Mouse (Mus musculus) hindbrain, embryonic 14.5 days (tissue): ENCODE results near the gene Phb2. TPM values are rescaled to one million over a fixed set of nuclear protein-coding genes. Genes with fewer than 3 reads are reported as not detected.

Source experiments
- ATAC-seq: fragments of 200-750 bp; cut with Nextera tagmentation; 2 replicates; pipeline ENCODE4 v1.8.0; 2017; ENCODE audit warnings: moderate number of reproducible peaks, mild to moderate bottlenecking, moderate TSS enrichment, moderate library complexity; ENCODE audit not compliant: low FRiP score
- DNase-seq: peaks from one replicate; pipeline ENCODE4 v3.0.0-alpha.2; 2015; ENCODE audit warnings: low spot score
- H3K27ac ChIP-seq: fragments of 300-500 bp; sonication (generic); 2 replicates; pipeline ENCODE4 v1.5.1; 2014; ENCODE audit warnings: mild to moderate bottlenecking, moderate library complexity
- H3K27me3 ChIP-seq: fragments of 300-500 bp; sonication (generic); 2 replicates; pipeline ENCODE4 v1.6.1; 2014; ENCODE audit warnings: mild to moderate bottlenecking, low read length, mixed read lengths; ENCODE audit not compliant: control insufficient read depth, insufficient read depth
- H3K36me3 ChIP-seq: fragments of 300-500 bp; sonication (generic); replicated peaks from 2 replicates; pipeline ENCODE4 v1.6.1; 2014; ENCODE audit not compliant: control insufficient read depth, insufficient read depth
- H3K4me1 ChIP-seq: fragments of 300-500 bp; sonication (generic); replicated peaks from 2 replicates; pipeline ENCODE4 v1.6.1; 2014; ENCODE audit warnings: antibody characterized with exemption, low read length, mixed read lengths; ENCODE audit not compliant: control insufficient read depth, insufficient read depth
- H3K4me2 ChIP-seq: fragments of 300-500 bp; sonication (generic); replicated peaks from 2 replicates; pipeline ENCODE4 v1.6.1; 2014; ENCODE audit warnings: mild to moderate bottlenecking, moderate library complexity
- H3K4me3 ChIP-seq: fragments of 300-500 bp; sonication (generic); replicated peaks from 2 replicates; pipeline ENCODE4 v1.5.1; 2014; ENCODE audit warnings: mild to moderate bottlenecking, low read length
- H3K9ac ChIP-seq: fragments of 300-500 bp; sonication (generic); 2 replicates; pipeline ENCODE4 v1.6.1; 2014
- H3K9me3 ChIP-seq: fragments of 300-500 bp; sonication (generic); 2 replicates; pipeline ENCODE4 v1.6.1; 2016; ENCODE audit warnings: low read length; ENCODE audit not compliant: control insufficient read depth
- WGBS: fragments of 180-500 bp; shearing (Covaris S2); extraction: QIAGEN DNeasy Blood & Tissue Kit; methylation state at CpG from one replicate; pipeline ENCODE4 v1.1.7; 2014; 5-methylcytosine and 5-hydroxymethylcytosine counted together
- polyA plus RNA-seq: library from polyadenylated mRNA; unstranded; fragments of >200 nt; fragmentation: Nextera tagmentation; extraction: Ambion mirVana; gene quantifications from 2 replicates; pipeline ENCODE4 v1.2.1, GENCODE M21; 2014

The Phb2 gene
- 241 and 242 TPM in 2 replicates for polyA plus RNA-seq

GRCm38 (mm10) chr6:124711824-124712782, at the start of gene Phb2, which contains the start of gene Emg1:
Gene Phb2, plus strand, starts transcription at chr6:124712336.
Gene Emg1, minus strand, starts transcription at chr6:124712178.
- Histone ChIP-seq H3K4me1 (peaks cover 23% of the 10 kb centered on the region), H3K27me3 (no peaks in the 10 kb centered on the region), H3K9ac (peak within 1 kb of the TSS; percentile 93), H3K36me3 (peaks cover 46% of the 10 kb centered on the region), H3K9me3 (no peaks in the 10 kb centered on the region), H3K4me2 (peak within 1 kb of the TSS; percentile 92), H3K4me3 (peak within 1 kb of the TSS; percentile 90), H3K27ac (peak within 1 kb of the TSS; percentile 81)
- under 1% methylated on average over 75 of the region's 76 CpGs for WGBS
- ATAC-seq (peak; percentile 97), DNase-seq (peak; percentile 98)

- Histone ChIP-seq H3K36me3 (no peaks in the 10 kb centered on the region), H3K4me3 (peak within 1 kb of the TSS; percentile 65), H3K27ac (peak within 1 kb of the TSS; percentile 84), H3K4me2 (peak within 1 kb of the TSS; percentile 71), H3K4me1 (peaks cover 11% of the 10 kb centered on the region; the same call in 1 of the 2 replicates), H3K27me3 (no peaks in the 10 kb centered on the region), H3K9ac (peak within 1 kb of the TSS; percentile 71), H3K9me3 (no peaks in the 10 kb centered on the region)
- peak; percentile 95 for DNase-seq
- WGBS, result under 1% methylated on average over 68 of the region's 87 CpGs
- ATAC-seq, result peak; percentile 98
Observed at GRCm38 (mm10) chr6:124662477-124663423, 49.4 kb upstream of the Phb2 start, which contains the start of gene Lpcat3. Gene Lpcat3, plus strand, starts transcription at chr6:124663027.

GRCm38 (mm10) chr6:124663424-124663795, 48.7 kb upstream of the Phb2 start:
- peak overlapping the region; percentile 65 for H3K4me3 ChIP-seq
- H3K27ac ChIP-seq, result peak overlapping the region; percentile 84
- WGBS, result 21% methylated on average over 13 of the region's 13 CpGs
- ATAC-seq (no peak), DNase-seq (no peak)
- H3K9ac ChIP-seq, result peak overlapping the region; percentile 71
- H3K36me3 ChIP-seq, result no peaks in the 10 kb centered on the region
- H3K4me1 ChIP-seq, result peaks cover 11% of the 10 kb centered on the region; the same call in 1 of the 2 replicates
- H3K9me3 ChIP-seq, result no peaks in the 10 kb centered on the region
- H3K4me2 ChIP-seq, result peak overlapping the region; percentile 71
- H3K27me3 ChIP-seq, result no peaks in the 10 kb centered on the region

GRCm38 (mm10) chr6:124664256-124664655, 47.9 kb upstream of the Phb2 start:
- WGBS, result 86% methylated on average over 7 of the region's 7 CpGs
- Histone ChIP-seq H3K27ac (no peak overlapping the region), H3K36me3 (no peaks in the 10 kb centered on the region), H3K9me3 (no peaks in the 10 kb centered on the region), H3K4me2 (peak overlapping the region; percentile 71), H3K27me3 (no peaks in the 10 kb centered on the region), H3K4me1 (peaks cover 11% of the 10 kb centered on the region; the same call in 1 of the 2 replicates), H3K9ac (no peak overlapping the region), H3K4me3 (no peak overlapping the region)
- no peak for DNase-seq
- no peak for ATAC-seq

GRCm38 (mm10) chr6:124665011-124665410, 47.1 kb upstream of the Phb2 start:
- Histone ChIP-seq H3K4me2 (no peak overlapping the region), H3K9ac (no peak overlapping the region), H3K4me3 (no peak overlapping the region), H3K27ac (no peak overlapping the region), H3K4me1 (peaks cover 11% of the 10 kb centered on the region; the same call in 1 of the 2 replicates), H3K36me3 (no peaks in the 10 kb centered on the region), H3K27me3 (no peaks in the 10 kb centered on the region), H3K9me3 (no peaks in the 10 kb centered on the region)
- no peak for DNase-seq
- ATAC-seq, result no peak
- WGBS, result 97% methylated on average over 10 of the region's 10 CpGs

GRCm38 (mm10) chr6:124669234-124669859, 42.8 kb upstream of the Phb2 start:
- H3K27me3 ChIP-seq, result no peaks in the 10 kb centered on the region
- ATAC-seq (no peak), DNase-seq (no peak)
- no peak overlapping the region for H3K4me3 ChIP-seq
- no peak overlapping the region for H3K27ac ChIP-seq
- H3K36me3 ChIP-seq, result no peaks in the 10 kb centered on the region
- 93% methylated on average over 11 of the region's 11 CpGs for WGBS
- H3K9ac ChIP-seq, result no peak overlapping the region
- H3K4me2 ChIP-seq, result no peak overlapping the region
- H3K4me1 ChIP-seq, result no peaks in the 10 kb centered on the region; the same call in 1 of the 2 replicates
- H3K9me3 ChIP-seq, result no peaks in the 10 kb centered on the region

GRCm38 (mm10) chr6:124670281-124670900, 41.7 kb upstream of the Phb2 start:
- H3K4me3 ChIP-seq, result no peak overlapping the region
- ATAC-seq, result no peak
- H3K36me3 ChIP-seq, result no peaks in the 10 kb centered on the region
- no peak overlapping the region for H3K27ac ChIP-seq
- no peaks in the 10 kb centered on the region for H3K9me3 ChIP-seq
- DNase-seq, result no peak
- WGBS, result 93% methylated on average over 7 of the region's 7 CpGs
- H3K27me3 ChIP-seq, result no peaks in the 10 kb centered on the region
- H3K4me2 ChIP-seq, result no peak overlapping the region
- no peak overlapping the region for H3K9ac ChIP-seq
- H3K4me1 ChIP-seq, result no peaks in the 10 kb centered on the region

GRCm38 (mm10) chr6:124672100-124672499, 40.0 kb upstream of the Phb2 start:
- no peak overlapping the region for H3K4me3 ChIP-seq
- 84% methylated on average over 6 of the region's 6 CpGs for WGBS
- H3K9ac ChIP-seq, result no peak overlapping the region
- no peaks in the 10 kb centered on the region for H3K27me3 ChIP-seq
- DNase-seq, result no peak
- no peak for ATAC-seq
- no peaks in the 10 kb centered on the region for H3K9me3 ChIP-seq
- H3K27ac ChIP-seq, result no peak overlapping the region
- H3K4me1 ChIP-seq, result no peaks in the 10 kb centered on the region
- H3K4me2 ChIP-seq, result no peak overlapping the region
- H3K36me3 ChIP-seq, result no peaks in the 10 kb centered on the region
